Mouse (Mus musculus) left cerebral cortex, postnatal 36 days (tissue): ENCODE data around the gene Ryr3. TPM values are rescaled to one million over a fixed set of nuclear protein-coding genes. Genes with fewer than 3 reads are reported as not detected.

Experiments
- DNase-seq, 2 experiments: peaks; one replicate each; pipeline ENCODE4 v3.0.0; 2021 to 2022; ENCODE audit warnings: low spot score in 2 of 2, mixed read lengths in 1 of 2
- intact Hi-C: fragments of 180-260 bp; cut with DNase I; formaldehyde crosslinking; loops from one replicate; pipeline ENCODE4 v1.15.1; 2025
- total RNA-seq, 2 experiments: library from RNA; stranded (reverse); gene quantifications; 2 replicates each; pipeline ENCODE4 v1.2.3; 2021

Gene Ryr3
- 10 to 100 TPM; 23.0 to 39.3 TPM for total RNA-seq

DNA sequence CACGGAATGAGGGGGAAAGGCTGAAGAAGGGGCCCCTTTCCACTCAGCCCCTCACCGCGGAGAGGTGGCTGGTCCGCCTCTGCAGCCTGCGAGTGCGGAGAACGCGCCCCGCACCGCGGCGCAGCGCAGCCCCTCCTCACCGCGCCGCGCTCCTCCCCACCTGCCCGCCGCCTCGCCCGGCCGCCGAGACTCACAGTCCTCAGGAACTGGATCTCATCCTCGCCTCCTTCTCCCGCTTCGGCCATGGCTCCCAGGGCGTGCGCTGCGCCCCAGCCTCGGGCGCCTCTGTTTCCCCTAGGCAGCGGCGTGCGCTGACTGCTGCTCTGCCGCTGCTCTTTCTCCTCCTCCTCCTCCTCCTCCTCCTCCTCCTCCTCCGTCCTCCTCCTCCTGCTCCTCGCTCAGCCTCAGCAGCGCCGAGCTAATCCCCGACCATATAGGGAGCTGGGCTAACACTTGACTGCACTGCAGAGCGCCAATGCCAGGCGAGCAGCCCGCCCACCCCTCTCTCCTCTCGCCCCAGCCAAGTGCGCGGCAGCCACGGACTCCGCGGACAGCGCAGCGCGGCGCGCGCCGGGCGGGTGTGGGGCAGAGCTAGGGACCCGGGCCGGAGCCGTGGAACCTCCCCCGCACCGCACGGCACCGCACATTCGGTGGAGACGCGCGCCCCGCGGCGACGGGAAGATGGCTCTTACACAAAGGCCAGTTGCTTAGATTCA, at the start of gene Ryr3:
Gene Ryr3 (minus strand): TSS at position 351 of the 716 bp plus-strand sequence.
- peak; percentile 74 to 82 for DNase-seq
- intact Hi-C loops: loop anchor here (10.0 kb wide), 2 partner anchors 162 to 202 kb away; no protein-coding TSS in a partner anchor

DNA sequence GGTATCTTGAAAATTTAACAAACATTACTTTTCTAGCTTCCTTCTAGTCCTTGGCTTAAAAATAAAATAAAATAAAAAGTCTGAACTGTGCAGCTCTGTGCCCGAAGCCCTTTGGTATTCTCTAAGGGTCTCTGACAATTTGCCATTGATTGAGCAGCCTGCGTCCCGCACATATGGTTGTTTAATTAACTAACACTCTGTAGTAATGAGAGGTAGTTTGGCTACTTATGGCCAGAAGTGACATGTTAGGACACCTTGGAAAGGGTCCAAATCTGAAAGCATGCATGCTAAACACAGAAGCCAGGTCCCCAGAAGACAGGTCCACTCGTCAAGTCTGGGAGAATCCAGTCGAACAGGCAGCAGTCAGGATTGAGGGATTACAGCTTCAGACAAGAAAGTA, 22.0 kb upstream of the Ryr3 start:
- intact Hi-C loops: no loop called here
- no peak for DNase-seq

- no peak for DNase-seq
- intact Hi-C loops: no loop called here
Measured at GRCm38 (mm10) chr2:113236993-113237392, 20.1 kb upstream of the Ryr3 start.

DNA sequence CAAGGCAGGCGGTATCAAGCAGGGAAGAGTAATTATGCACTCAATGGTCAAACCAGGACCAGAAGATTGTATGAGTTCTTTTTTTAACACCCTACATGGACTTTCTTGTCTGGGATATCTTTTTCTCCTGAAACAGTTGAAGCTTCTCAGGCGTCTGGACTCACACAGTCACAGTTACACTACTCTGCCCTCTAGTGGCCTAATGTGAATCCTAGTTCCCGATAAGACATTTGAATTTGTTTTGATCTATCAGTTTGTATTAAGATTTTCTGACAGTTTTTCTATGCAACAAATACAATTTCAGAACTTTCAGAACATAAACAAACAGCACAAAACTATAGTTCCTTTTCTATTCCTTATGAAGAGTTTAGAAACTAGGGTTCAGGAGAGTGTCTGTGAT, 17.7 kb upstream of the Ryr3 start:
- intact Hi-C loops: loop anchor here (1.0 kb wide), 1 partner anchor 436 kb away; no protein-coding TSS in a partner anchor
- DNase-seq: no peak

GRCm38 (mm10) chr2:113233356-113233755, 16.5 kb upstream of the Ryr3 start:
- DNase-seq: no peak
- intact Hi-C loops: no loop called here

- intact Hi-C loops: loop anchor here (10.0 kb wide), 2 partner anchors 161 to 201 kb away; no protein-coding TSS in a partner anchor
- DNase-seq: peak; percentile 27 to 29
Measured at GRCm38 (mm10) chr2:113216105-113216745, 671 bp downstream of the Ryr3 start.

DNA sequence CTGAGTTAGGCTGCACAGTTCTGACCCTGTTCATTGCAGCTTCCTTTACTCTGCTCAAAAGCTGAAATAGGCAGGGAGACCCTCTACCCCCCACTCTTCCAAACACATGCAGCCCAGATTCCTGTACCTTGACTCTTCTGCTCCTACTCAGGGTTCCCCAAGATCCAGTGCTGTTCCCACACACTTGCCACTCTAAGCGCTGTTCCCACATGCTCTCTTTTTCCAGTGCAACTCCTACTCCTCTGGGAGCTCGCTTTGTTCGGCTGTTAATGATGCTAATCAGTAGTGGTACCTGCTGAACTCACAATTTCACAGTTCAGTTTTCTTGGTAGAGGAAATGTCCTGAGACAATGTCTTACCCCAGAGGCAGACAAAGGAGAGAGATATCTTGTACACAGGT, 6.9 kb downstream of the Ryr3 start:
- no peak for DNase-seq
- intact Hi-C loops: loop anchor here (10.0 kb wide), 2 partner anchors 155 to 195 kb away; no protein-coding TSS in a partner anchor

DNA sequence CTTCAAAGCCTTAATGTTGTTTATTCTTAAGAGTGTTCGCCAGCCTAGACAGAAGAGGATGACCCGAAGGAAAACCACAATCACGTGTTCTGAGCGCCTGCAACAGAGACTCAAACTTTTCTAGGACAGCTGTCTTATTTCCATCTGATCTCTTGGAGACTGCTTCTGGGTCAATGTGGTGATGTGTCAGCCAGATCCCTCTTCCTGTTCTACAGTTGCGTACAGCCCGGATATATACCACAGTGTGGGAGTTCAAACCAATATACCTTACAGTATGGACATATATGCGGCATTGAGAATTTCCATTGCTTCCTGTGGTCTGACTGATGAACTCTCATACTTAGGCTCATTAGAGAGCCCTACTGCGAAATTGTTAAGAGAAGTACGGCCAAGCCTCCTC, 7.6 kb downstream of the Ryr3 start:
- intact Hi-C loops: no loop called here
- no peak for DNase-seq

- DNase-seq: no peak
- intact Hi-C loops: no loop called here
Measured at GRCm38 (mm10) chr2:113202857-113203256, 14.0 kb downstream of the Ryr3 start.

DNA sequence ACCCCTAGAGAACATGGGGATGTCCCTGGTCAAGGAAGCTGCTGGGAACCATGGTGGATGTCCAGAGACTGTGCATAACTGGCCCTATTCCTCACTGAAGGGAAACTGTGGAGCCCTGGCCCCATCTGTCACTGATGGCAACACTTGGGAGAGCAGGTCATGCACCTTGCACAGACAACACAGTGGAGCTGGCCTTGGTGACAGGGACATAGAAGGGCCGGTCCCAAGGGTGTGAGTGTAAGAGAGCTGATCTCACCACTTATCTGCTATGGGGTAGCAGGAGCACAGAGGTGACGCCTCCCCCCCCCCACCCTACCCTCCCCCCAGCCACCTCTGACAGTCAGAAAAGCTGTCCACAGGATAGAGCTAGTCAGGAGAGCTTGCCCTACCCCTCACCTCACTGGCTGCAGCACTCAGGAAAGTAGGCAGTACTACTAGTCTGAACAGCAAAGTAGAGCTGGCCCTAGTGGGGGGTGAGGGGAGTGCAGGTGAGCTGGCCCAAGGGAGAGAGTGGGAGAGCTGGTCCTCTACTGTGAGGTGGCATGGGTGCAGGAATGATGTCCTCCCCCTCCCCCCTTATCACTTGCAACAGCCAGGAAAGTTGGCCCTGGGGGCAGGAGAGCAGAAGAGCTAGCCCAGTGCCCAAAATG, 17.7 kb downstream of the Ryr3 start:
- intact Hi-C loops: no loop called here
- DNase-seq: no peak

DNA sequence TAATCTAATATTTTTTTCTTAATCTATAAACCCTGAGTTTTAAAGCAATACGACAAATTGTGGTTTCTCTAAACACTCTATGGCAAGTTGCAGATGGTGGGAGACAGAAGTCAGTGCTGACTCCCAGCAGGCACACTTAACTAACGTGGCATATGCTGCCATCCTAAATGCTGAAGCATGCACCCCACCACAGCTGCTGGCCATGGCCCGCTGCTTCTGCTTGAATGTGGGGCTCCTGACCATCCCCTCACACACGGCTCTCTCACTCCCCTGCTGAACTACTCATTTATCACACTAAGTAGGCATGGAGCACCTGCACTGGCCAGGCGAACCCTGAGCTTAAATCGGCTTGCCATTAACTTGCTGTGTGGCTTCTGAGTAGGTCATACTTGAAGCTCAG, 29.7 kb downstream of the Ryr3 start:
- DNase-seq: no peak
- intact Hi-C loops: no loop called here

DNA sequence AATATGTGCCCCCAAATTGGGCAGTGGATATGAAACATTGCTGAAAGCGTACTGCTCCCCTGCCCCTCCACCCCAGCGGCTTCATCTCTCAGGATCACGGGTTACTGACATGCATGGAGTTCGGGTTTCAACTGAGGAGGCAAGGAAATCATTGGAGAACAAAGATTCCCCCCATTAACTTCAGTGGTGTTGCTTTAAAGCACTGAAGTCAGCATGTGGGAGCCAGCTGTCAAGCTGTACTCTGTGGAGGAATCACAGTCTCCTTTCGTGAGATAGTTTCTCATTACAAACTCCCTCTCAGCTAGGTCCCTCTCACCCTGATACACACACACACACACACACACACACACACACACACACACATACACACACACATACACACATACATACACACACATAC, 35.2 kb downstream of the Ryr3 start:
- intact Hi-C loops: no loop called here

GRCm38 (mm10) chr2:113178047-113178446, 38.8 kb downstream of the Ryr3 start:
- DNase-seq: no peak
- intact Hi-C loops: no loop called here

More for the DNA sequence above, 35.2 kb downstream of the Ryr3 start:
- DNase-seq: no peak

GRCm38 (mm10) chr2:113176337-113176736, 40.6 kb downstream of the Ryr3 start:
- DNase-seq: no peak
- intact Hi-C loops: no loop called here

GRCm38 (mm10) chr2:113168096-113168495, 48.8 kb downstream of the Ryr3 start:
- DNase-seq: no peak
- intact Hi-C loops: no loop called here

DNA sequence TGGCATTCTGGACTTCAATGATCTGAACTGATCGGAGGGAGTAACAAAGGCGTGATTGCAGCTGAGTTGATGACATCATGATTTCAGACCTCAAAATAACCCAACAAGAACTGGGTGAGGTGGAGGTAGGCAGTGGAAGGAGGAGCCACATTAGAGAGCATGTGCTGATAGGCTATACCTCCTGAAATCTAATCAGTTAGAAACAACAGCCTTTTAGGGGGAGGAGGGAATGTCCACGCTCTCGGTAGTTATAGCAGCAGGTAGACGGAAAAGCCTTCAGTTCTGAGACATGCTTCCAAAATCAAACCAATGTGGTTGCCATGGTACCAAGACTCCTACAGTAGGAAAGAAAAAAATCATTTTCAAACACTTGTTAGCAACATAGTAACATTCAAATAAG, 55.4 kb downstream of the Ryr3 start:
- intact Hi-C loops: no loop called here
- DNase-seq: peak; percentile 18 to 32

- DNase-seq: no peak
- intact Hi-C loops: no loop called here
Measured at GRCm38 (mm10) chr2:113137766-113138165, 79.1 kb downstream of the Ryr3 start.

- intact Hi-C loops: no loop called here
- no peak for DNase-seq
Measured at GRCm38 (mm10) chr2:113123476-113123875, 93.4 kb downstream of the Ryr3 start.

- no peak for DNase-seq
- intact Hi-C loops: no loop called here
Measured at GRCm38 (mm10) chr2:113119080-113119479, 97.8 kb downstream of the Ryr3 start.

DNA sequence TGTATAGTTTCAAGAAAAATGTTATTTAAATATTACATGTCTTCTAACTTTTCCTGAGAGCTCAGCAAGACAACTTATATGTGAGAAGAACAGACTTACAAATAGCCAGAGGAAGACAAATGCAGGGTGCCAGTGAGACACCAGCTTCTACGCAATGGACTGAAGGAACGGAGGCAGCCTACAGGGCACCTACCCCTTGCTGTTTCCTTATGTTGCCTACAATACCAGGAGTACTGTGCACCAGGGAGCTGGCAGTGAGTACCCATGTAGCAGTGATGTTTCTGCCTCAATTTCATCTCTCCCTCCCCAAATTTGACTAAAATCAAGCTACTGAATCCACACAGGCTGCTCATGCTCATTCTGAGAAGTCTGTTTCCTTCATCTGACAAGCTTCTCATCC, 100.1 kb downstream of the Ryr3 start:
- intact Hi-C loops: no loop called here

GRCm38 (mm10) chr2:113115897-113116283, 101.0 kb downstream of the Ryr3 start:
- intact Hi-C loops: no loop called here
- no peak for DNase-seq

More for the DNA sequence above, 100.1 kb downstream of the Ryr3 start:
- no peak for DNase-seq
